Mouse (Mus musculus): ENCODE results near the gene Gsx2.

GRCm38 (mm10) chr5:75070656-75071375, 4.6 kb upstream of the Gsx2 start:
- TF ChIP-seq CTCF (IDR thresholded peaks at IDR 0.05; ENCODE audit: insufficient read depth, low read length) (no peak), POLR2A (IDR thresholded peaks at IDR 0.05; ENCODE audit: borderline replicate concordance, extremely low read depth, low read depth, low read length) (no peak)
